In the genomic region with DNA sequence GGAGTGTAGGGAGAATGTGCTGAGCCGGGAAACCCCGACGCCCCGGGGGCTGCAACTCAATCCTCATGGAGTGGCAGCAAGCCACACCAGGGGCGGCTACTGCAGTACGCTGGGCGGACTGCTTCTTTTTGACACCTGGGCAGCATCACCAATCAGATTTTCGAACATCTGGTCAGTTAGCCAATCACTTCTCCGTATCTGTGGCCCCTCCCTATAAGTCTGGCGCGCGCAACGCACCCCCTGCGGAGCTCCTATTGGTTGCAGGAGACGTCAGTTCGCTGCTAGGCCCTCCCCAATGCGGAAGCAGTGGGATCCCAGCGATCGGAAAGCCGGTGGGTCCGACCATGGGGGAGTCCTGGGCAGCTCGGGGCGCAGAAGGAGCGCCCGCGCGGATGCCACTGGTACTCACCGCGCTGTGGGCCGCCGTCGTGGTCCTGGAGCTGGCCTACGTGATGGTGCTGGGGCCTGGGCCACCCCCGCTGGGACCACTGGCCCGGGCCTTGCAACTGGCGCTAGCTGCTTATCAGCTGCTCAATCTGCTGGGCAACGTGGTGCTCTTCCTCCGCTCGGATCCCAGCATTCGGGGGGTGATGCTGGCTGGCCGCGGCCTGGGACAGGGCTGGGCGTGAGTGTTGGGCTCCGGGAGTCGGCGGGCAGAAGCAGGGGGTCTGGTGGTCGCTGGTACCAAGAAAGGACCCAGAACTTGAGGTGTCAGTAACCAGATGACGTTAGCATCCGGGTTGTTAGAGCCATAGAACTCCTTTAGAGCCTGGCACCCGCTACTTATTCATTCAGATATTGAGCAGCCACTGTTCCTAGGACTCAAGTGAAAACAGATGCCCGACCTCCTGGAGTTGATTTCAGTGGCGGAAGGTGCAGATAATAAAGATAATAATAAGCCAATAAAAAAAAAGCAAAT, we compare ENCODE assay signal across 8 mouse cellular contexts. TPM values are rescaled to one million over a fixed set of nuclear protein-coding genes. Genes with fewer than 3 reads are reported as not detected.
A peak's percentile ranks its signal among the peaks of the same experiment; 100 is the strongest.
DNase-seq lines count a peak whose midpoint lies in the region; ATAC-seq and TF ChIP-seq lines count a peak whose summit lies in the region.

A gene (plus strand): TSS at position 264 of the 919 bp plus-strand sequence.

- peak within 1 kb of the TSS; percentile 92 to 99 for H3K4me3 ChIP-seq in ES-E14 (ENCODE audit: insufficient read depth in 1 of 2, low read depth in 1 of 2, low read length in 2 of 2, poor library complexity in 1 of 2, severe bottlenecking in 1 of 2)
- H3K4me3 ChIP-seq in forebrain, embryonic 15.5 days, result peak within 1 kb of the TSS; percentile 91
- peak within 1 kb of the TSS; percentile 81 for H3K4me3 ChIP-seq in lung, adult 2 months (replicated peaks; ENCODE audit: extremely low read depth, low read depth, low read length)

- DNase-seq in ES-E14 (ENCODE audit: low read depth, low spot score), result peak; percentile 94
- DNase-seq in cerebellum, adult 11-12 months, result peak; percentile 94
- peak; percentile 92 for DNase-seq in heart, postnatal 25 days (ENCODE audit: low spot score)
- DNase-seq in layer of hippocampus, adult 18-20 months (ENCODE audit: low spot score in 2 of 2), result peak; percentile 95 to 97
- peak; percentile 98 for DNase-seq in lung, adult 2 months
- peak; percentile 90 to 93 for DNase-seq in thymus, adult 18-20 months

- peak within 1 kb of the TSS; percentile 14; the same call in 1 of the 2 replicates for H3K27ac ChIP-seq in ES-E14 (ENCODE audit: insufficient read depth, low read depth, low read length, poor library complexity, severe bottlenecking)
- peak within 1 kb of the TSS; percentile 59 for H3K27ac ChIP-seq in forebrain, embryonic 15.5 days (replicated peaks)

- intact Hi-C loops in heart, postnatal 25 days (cut with DNase I), result no loop called here

- H3K9me3 ChIP-seq in ES-E14 (ENCODE audit: control insufficient read depth, insufficient read depth, low read depth, low read length), result no peaks in the 10 kb centered on the region
- H3K9me3 ChIP-seq in forebrain, embryonic 15.5 days, result no peaks in the 10 kb centered on the region

- peaks cover 2 to 22% of the 10 kb centered on the region in 2 experiments; a peak in 3 of 4 replicates for H3K4me1 ChIP-seq in ES-E14 (ENCODE audit: control insufficient read depth in 2 of 2, insufficient read depth in 2 of 2, low read length in 2 of 2, poor library complexity in 1 of 2)
- H3K4me1 ChIP-seq in forebrain, embryonic 15.5 days, result peaks cover 16% of the 10 kb centered on the region
- peaks cover 5% of the 10 kb centered on the region; the same call in 1 of the 2 replicates for H3K4me1 ChIP-seq in lung, adult 2 months (ENCODE audit: control insufficient read depth, insufficient read depth, low read length)

- H3K36me3 ChIP-seq in ES-E14 (ENCODE audit: control insufficient read depth, insufficient read depth, low read length, poor library complexity, severe bottlenecking), result peaks cover 2% of the 10 kb centered on the region; the same call in 1 of the 2 replicates
- H3K36me3 ChIP-seq in forebrain, embryonic 15.5 days, result no peaks in the 10 kb centered on the region

- H3K9ac ChIP-seq in ES-E14 (ENCODE audit: insufficient read depth, low read depth, low read length, poor library complexity, severe bottlenecking), result peak within 1 kb of the TSS; percentile 92
- peak within 1 kb of the TSS; percentile 84 for H3K9ac ChIP-seq in forebrain, embryonic 15.5 days (replicated peaks)

- WGBS in forebrain, embryonic 15.5 days, result 1% methylated on average over 52 of the region's 52 CpGs
- under 1% methylated on average over 52 of the region's 52 CpGs for WGBS in lung, adult 2 months

- in situ Hi-C loops in ES-E14 (cut with MboI; ENCODE audit: low sequenced_read_pairs in 2 of 2, unreplicated experiment in 2 of 2), result no loop called here

- ATAC-seq in forebrain, embryonic 15.5 days (replicated peaks), result peak; percentile 98
- ATAC-seq in neutrophil, adult 5-6 weeks (ENCODE audit: extremely low read depth, insufficient number of reproducible peaks, low FRiP score, poor library complexity, severe bottlenecking), result peak; percentile 97

- H3K4me2 ChIP-seq in forebrain, embryonic 15.5 days (replicated peaks), result peak within 1 kb of the TSS; percentile 90

- peaks cover 3% of the 10 kb centered on the region; the same call in 1 of the 2 replicates for H3K27me3 ChIP-seq in forebrain, embryonic 15.5 days

- TF ChIP-seq CTCF in lung, adult 2 months (IDR thresholded peaks at IDR 0.05; ENCODE audit: insufficient read depth, low read length), result no peak

- TF ChIP-seq POLR2A in lung, adult 2 months (IDR thresholded peaks at IDR 0.05; ENCODE audit: borderline replicate concordance, extremely low read depth, low read depth, low read length), result peak; percentile 52; the same call in 1 of the 2 replicates

TF ChIP-seq in ES-E14, 5 proteins besides CTCF, POLR2A, EP300 and RAD21:
- TF ChIP-seq ZC3H11A (IDR thresholded peaks at IDR 0.05; ENCODE audit: borderline replicate concordance, low read depth, low read length) (no peak), CHD2 (IDR thresholded peaks at IDR 0.05; ENCODE audit: low read depth, low read length) (peak; percentile 83), HCFC1 (IDR thresholded peaks at IDR 0.05; ENCODE audit: borderline replicate concordance, insufficient read depth, low read length) (no peak)

RNA-seq across cellular contexts. Expression of the gene that starts here (rescaled TPM):
- 12.4 and 15.7 TPM in 2 replicates for total RNA-seq in ES-E14 (2012; rRNA removed)
- 21.3 and 22.7 TPM in 2 replicates for polyA plus RNA-seq in forebrain, embryonic 15.5 days (2015; fragmentation: Nextera tagmentation; extraction: Ambion mirVana)
- total RNA-seq in heart, postnatal 25 days (2021), result 1 to 10 TPM; 2.6 to 4.0 TPM
- 10 to 100 TPM; 22.4 to 24.3 TPM for total RNA-seq in layer of hippocampus, adult 18-20 months (2021)
- polyA plus RNA-seq in lung, adult 2 months (2012; rRNA removed), result 22.3 and 23.6 TPM in 2 replicates
- 8.4 and 9.9 TPM in 2 replicates for total RNA-seq in neutrophil, adult 5-6 weeks (2017)

Comparison
In these comparisons a context has a peak if more than half of its experiments do, and no peak if none do; other contexts are left out.
1. Peak in every context shown above with its lines: DNase-seq, ATAC-seq, H3K4me3 ChIP-seq and H3K27ac ChIP-seq.